Mouse (Mus musculus) mesoderm, embryonic 11.5 days (tissue): ENCODE data around the gene Il17d.

ENCODE experiments used
- DNase-seq: peaks from one replicate; pipeline ENCODE4 v3.0.0-alpha.2; 2012; ENCODE audit warnings: low read depth, low spot score

The Il17d gene

GRCm38 (mm10) chr14:57524671-57525387, at the start of gene Il17d:
TSS of gene Il17d (plus strand) at chr14:57524777.
- DNase-seq = peak; percentile 50

GRCm38 (mm10) chr14:57475057-57475456, 49.5 kb upstream of the Il17d start:
- DNase-seq = no peak

- DNase-seq = no peak
These were observed 42.3 kb upstream of the Il17d start for GRCm38 (mm10) chr14:57482262-57482661.

- DNase-seq = no peak
These were observed 40.4 kb upstream of the Il17d start for GRCm38 (mm10) chr14:57484183-57484582.

GRCm38 (mm10) chr14:57489696-57490095, 34.9 kb upstream of the Il17d start:
- DNase-seq = no peak

GRCm38 (mm10) chr14:57493840-57494239, 30.7 kb upstream of the Il17d start:
- DNase-seq = no peak

GRCm38 (mm10) chr14:57503729-57504128, 20.8 kb upstream of the Il17d start:
- no peak for DNase-seq

GRCm38 (mm10) chr14:57509554-57509953, 15.0 kb upstream of the Il17d start:
- no peak for DNase-seq

- no peak for DNase-seq
These were observed 9.3 kb upstream of the Il17d start for GRCm38 (mm10) chr14:57515156-57515762.

- DNase-seq = no peak
These were observed 7.6 kb upstream of the Il17d start for GRCm38 (mm10) chr14:57517001-57517400.

GRCm38 (mm10) chr14:57523762-57524161, 815 bp upstream of the Il17d start:
- no peak for DNase-seq

- DNase-seq = peak; percentile 52
These were observed 942 bp downstream of the Il17d start for GRCm38 (mm10) chr14:57525388-57526049.

GRCm38 (mm10) chr14:57526050-57526623, 1.6 kb downstream of the Il17d start:
- no peak for DNase-seq

GRCm38 (mm10) chr14:57527122-57527521, 2.5 kb downstream of the Il17d start:
- DNase-seq = no peak

GRCm38 (mm10) chr14:57527598-57527997, 3.0 kb downstream of the Il17d start:
- DNase-seq = no peak

GRCm38 (mm10) chr14:57529086-57529785, 4.7 kb downstream of the Il17d start:
- no peak for DNase-seq

GRCm38 (mm10) chr14:57529786-57530515, 5.4 kb downstream of the Il17d start:
- no peak for DNase-seq

- DNase-seq = no peak
These were observed 8.0 kb downstream of the Il17d start for GRCm38 (mm10) chr14:57532577-57532976.

GRCm38 (mm10) chr14:57533214-57533613, 8.6 kb downstream of the Il17d start:
- peak; percentile 58 for DNase-seq

- DNase-seq = no peak
These were observed 9.3 kb downstream of the Il17d start for GRCm38 (mm10) chr14:57533841-57534240.

GRCm38 (mm10) chr14:57534346-57534745, 9.8 kb downstream of the Il17d start:
- no peak for DNase-seq
